Mouse (Mus musculus) cerebellum, postnatal 10 days (tissue): ENCODE results near the gene Cebpg.

Experiments used
- DNase-seq, 2 experiments: peaks; one replicate each; pipeline ENCODE4 v3.0.0; 2021; ENCODE audit warnings: mixed read lengths in 2 of 2

The Cebpg gene

DNA sequence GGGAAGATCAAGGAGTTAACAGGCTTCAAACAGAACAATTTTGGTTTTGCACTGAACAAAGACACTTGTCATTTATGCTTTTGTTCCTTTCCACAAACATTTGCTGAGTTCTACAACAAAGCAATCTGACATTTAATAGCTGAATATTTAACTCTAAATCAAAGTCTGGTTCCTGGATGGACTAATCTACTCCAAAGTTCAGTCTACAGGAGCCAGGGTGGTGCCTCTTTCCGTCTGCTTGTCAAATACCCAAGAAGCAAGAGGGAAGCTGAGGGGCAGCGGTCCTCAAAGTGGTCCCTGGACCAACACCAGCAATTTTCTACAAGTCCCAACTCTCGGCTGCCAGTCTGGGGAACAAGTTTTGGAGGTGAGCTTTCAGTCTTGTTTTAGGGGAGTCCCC is 3.2 kb downstream of the Cebpg start:
- no peak for DNase-seq

DNA sequence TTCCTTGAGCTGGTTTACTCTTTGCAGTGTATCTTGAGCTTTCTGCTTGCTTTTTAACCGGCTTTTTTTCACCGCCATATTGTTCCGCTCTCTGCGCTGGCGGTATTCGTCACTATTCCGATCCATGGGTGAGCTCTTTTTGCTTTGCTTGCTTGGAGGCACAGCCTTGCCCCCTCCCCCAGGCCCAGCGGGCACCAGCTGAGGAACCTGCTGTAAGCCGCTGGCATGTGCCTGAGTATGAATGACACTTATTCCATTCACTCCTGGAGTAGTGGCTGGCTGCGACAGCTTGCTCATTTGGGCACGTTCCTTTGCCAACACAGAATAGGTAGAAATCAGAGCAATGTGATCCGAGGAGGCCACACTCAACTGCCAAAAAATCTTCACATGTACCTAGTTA is 5.8 kb downstream of the Cebpg start:
- peak; percentile 53 to 60 for DNase-seq

DNA sequence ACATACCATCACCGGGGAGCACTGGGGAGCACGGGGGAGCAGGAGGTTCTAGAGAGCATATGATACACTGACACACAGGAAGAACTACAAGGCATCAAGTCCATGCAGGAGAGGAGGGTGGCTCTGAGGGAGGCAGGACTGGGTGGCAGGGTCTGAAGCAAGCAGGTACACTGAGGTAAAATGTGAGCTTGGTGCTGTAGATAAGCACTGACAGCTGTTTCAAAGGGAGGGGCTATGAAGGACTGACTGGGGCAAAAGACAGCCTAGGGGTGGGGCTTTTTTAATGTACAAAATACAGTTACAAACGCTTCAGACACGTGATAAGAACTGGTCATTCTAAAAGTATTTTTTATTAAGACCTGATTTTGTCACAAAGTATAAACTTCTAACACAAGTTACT is 10.3 kb downstream of the Cebpg start:
- DNase-seq, result no peak

DNA sequence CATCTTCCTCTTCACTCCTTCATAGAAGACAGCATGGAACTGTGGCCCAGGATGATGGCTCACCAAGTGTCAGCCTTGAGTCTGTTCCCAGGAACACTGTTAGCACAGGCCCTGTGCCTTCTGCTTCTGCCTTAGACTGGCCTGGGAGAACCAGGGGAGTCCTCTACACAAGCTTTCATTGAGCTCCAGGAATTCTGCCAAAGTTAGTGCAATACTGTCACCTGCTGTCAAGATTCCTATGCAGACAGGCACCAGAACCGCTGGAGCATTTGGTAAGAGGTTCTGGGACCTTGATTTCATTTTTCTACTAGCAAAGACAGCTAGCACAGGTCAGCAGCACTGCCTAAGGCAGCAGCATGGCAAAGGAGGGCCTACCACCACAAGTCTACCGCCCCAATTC is 11.7 kb downstream of the Cebpg start:
- peak in 1 of 2 experiments; percentile 36 for DNase-seq

DNA sequence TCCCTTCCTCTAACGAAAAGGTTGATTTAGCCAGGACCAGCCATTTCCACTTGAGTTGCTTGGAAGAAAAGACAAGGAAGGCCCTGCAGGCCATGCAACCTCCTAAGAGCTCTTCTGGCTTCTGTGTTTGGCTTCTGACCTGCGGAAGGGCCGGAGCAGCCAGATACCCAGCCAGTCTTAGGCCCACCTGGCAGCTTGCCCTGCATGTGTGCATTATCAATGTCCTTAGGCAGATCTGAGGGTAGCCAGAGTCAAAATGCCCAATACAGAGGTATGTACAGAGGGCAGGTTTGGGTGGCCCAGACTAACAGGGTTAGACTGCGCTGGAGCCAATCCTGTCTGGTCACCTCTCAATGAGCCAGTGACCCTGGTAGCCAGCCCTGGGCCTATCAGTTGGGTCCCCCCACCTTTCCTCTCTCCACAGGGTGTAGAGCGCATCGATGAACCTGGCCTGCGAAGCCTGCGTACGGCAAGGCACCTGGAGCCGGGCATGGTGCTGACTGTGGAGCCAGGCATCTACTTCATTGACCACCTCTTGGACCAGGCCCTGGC is 13.0 kb downstream of the Cebpg start:
- DNase-seq, result peak; percentile 35 to 51

DNA sequence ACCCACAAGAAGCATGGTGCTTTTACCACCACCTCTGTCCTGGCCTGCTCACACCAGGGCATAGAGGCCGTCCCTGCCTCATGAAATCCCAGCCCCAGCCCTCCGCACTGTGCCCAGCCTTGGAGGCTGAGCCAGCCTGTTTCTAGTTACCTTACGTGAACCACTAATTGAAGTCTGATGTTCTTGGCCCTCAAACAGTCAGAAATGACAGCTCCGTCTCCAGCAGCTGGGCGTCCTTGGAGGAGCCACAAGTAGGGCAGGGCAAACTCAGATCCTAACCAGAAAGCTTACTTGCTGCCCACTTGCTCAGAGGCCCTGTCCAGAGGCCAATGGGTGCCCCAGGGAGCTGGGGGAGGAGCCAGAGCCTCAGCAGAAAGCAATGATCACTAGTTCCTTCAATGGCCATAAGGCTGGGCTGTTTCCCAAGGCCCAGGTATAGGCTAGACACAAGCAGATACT is 13.6 kb downstream of the Cebpg start:
- DNase-seq, result peak; percentile 42 to 63

DNA sequence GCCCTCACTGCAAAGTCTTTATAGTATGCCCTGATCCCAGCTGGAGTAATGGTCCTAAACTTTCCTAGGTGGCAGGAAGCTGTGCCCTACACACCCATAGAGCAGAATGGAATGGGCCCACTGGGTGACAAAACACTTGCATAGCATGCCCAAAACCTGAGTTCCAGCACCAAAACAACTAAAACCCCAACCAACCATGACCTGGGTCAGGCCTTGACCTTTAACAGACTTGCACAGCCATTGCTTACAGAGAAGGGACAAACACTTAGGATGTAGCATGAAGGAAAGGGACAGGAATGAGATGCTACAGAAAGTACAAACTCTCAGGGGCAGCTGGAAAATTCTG is 14.2 kb downstream of the Cebpg start:
- no peak for DNase-seq

DNA sequence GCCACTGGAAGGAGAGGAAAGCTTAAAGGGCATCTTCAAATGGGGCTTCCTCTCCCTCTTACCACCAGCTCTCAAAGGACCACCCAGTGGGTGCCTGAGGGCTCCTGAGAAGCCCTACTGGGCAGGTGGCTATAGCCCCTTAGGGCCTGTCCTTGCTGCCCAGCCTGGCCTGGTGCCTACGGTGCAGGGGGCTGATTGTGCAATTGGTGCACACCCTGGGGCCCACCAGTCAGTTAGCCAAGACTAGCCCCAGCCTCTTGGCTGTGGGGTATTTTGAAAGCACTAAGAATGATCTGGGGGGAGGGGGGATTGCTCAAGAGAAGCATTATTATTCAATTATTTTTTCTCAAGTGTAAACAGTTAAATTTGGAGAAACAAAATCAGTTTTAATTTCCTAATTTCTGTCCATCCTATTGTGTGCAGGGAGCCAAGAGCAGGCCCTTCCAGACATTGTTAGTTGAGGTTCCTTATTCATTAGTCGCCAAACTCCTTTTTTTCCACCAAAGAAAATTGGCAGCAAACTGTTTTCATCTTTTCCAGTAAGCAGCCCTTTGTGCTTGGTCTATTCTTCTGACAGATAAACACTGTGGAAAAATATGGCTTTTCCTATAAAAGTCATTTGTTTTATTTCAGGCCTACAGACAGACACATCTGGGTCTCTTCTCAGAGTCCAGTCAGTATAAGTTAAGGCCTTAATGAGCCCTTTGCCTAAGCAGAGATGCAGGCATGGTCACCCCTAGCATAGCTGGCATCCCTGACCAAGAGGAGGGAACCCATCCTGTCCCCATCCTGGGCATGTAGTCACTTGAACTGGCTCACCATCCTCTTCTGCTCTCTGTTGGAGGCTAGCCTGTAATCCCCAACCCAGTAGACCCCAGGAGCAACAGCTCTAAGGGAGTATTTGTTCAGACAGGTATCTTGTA is 14.8 kb downstream of the Cebpg start:
- peak; percentile 23 to 41 for DNase-seq

DNA sequence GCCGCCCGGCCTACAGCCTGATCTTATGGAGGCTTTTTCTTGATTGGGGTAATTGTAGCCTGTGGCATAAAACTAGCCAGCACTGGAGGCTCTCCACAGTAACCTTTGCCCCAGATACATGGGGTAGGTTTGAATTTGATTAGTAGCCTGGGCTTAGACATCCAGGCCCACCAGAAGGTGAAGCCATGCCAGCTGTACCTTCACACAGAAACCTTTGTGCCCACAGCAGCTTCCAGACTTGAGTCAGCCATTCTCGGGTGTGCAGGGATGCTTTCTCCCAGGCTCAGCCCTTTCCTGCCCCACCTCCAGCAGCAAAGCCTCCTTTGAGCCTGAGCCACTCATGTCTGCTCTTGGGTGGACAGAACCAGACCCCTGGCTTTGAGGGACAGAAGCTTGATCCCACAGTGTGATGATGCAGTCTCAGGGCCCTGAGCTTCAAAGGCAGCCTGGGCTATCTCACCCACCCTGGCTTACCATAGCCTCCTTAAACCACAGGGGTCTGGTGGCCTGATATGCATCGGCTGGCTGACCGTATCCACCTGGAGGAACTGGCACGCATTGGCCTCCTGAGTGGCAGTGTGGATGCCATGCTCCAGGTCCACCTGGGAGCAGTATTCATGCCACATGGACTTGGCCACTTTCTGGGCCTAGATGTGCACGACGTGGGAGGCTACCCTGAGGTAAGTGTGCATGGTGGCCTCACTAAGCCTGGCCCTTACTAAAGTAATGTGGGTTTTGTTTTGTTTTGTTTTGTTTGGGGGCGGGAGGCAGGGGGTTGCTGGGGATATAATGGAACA is 16.0 kb downstream of the Cebpg start:
- DNase-seq, result peak in 1 of 2 experiments; percentile 9

DNA sequence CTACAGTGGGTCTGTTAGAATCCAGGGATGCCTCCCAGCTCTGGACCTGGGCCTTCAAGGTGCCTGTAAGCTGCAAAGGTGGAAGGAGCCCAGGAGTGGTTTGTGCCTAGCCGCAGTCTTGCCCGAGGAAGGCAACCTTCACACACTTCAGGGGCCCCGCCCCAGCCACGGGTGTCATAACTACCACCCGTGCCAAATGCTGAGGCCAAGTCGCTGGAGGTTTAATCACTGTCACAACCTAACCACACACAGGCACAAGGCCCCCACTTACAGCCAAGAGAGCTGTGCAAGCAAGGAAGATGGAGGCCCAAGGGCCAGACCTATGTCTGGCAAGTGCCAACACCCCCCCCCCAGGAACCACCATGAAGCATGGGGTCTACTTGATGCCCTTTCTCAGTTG is 19.0 kb downstream of the Cebpg start:
- DNase-seq, result peak in 1 of 2 experiments; percentile 7

DNA sequence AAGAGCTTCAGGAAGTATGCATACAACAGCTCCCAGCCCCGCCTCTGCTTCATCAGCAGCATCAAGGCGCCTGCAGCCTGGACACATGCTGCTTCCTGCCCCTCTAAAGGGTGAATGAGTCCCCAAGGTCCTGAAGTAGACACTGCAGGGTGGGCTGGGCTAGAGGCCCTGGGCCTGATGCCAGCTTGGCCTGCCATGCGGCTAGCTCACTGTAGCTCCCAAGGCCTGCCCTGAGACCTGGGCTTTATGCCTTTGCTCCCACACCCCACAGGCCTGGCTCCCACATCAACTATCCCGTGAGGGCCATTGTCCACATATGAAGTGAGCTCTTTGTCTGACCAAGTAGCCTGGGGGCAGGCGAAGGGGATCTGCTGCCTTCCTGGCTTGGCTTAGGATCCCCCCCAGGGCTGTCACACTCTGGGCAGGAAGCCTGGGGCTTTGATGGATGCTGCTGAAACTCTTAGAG is 20.1 kb downstream of the Cebpg start:
- DNase-seq, result peak; percentile 73 to 80

DNA sequence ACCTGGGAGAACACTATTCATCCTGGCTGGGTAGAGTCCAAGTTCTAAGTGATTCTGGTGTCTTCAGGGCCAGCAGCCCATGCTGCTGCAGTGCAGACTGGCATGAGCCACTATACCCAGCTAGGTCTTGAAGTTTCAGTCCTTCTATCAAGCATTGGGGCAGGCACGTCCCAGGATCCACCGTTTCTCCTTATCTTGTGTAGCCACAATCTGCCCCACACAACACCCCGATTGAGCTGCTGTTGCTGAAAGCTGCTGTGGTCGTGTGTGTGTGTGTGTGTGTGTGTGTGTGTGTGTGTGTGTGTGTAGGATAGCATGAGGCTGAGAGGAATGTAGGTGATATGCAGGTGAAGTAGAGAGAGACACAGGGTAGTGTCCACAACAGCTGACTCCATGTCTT is 20.8 kb downstream of the Cebpg start:
- DNase-seq, result no peak

DNA sequence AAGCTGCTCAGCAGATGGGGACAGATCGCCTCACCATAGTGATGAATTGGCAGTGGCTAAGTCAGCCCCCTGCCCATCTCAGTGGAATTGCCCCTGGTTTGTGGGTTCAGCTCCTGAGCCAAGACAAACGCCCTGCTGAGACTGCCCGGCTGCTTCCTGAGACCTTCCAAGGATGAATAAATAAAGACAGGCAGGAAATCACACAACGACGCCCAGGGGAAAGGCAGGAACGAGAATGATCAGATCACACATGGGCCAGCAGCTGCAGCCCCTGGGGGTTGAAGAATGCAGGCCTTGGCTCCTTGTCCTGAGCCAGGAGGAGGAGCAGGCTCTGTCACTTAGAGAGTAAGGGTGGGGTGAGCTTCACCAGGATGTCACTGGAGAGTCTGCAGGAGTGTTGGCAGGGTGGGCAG is 21.2 kb downstream of the Cebpg start:
- peak; percentile 49 to 65 for DNase-seq

DNA sequence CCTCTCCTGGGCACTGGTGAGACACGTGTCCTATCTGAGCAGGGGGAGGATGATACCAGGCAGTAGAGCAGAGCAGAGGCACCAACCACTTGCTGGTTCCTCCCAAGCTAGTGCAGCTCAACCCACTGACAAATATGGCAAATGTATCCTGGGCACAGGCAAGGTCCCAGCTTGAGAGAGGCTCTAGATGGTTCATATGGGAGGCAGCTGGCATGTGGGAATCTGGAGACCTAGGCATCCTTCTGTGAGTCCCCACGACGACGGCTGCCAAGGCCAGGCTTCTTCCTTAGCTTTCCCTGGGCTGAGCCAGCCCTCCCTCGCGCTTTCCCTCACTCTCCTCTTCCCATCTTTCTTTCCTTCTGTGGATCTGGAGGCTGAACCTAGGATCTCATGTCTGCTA is 25.8 kb downstream of the Cebpg start:
- DNase-seq, result peak in 1 of 2 experiments; percentile 28

DNA sequence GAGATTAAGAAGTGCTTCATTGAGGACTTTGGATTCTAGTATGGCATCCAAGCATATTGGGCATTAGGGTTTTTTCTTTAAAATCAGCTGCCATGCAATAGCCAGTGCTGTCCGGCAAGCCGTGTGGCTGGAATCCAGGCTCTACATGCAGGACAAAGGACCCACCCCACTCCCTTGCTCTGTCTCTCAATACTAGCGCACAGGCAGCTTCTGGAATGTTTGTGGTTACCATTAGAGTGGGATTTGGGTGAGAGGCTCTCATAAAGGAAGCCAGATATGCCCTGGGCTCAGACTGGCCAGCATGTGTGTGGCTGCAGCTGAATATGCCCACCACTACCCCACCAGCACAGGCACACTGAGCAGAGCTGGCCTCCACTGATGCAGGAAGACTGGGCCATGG is 26.7 kb downstream of the Cebpg start:
- DNase-seq, result no peak

DNA sequence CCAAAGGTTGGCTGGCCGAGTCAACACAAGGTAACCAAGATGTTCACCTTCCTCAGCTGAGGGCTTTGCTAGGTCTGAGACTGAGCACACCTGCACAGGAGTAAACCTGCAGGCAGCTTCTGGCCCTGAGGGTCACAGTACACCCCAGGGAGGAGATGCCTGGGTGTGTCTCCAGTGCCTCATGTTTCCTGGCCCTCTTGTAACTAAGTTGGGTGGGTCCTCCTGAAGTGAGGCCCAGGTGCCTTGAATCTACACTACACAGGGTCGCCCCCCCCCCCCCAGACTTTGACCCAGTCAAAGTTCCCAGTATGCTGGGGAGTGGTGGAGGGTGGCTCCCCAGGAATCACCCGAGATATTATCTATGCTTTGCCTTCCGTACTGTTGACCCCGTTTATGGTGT is 27.1 kb downstream of the Cebpg start:
- no peak for DNase-seq

DNA sequence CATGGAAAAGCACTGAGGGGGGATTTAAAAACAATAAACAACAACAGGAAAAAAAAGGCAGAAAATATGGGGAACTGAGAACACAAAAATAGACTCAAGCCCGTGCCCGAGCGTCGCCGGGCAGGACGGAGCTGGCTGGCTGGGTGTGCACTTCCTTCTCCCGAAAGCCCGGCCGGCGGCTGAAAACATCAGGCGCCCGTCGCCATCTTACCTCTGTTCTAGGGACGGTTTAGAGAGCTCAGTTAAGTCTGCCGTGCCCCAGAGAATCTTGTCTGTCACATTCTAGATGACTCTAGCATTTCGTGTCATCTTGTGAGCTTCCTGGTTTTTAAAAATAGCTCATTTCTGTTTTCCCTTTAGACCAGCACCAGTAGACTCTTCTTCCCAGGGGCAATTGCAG is 27.8 kb downstream of the Cebpg start:
- DNase-seq, result no peak

DNA sequence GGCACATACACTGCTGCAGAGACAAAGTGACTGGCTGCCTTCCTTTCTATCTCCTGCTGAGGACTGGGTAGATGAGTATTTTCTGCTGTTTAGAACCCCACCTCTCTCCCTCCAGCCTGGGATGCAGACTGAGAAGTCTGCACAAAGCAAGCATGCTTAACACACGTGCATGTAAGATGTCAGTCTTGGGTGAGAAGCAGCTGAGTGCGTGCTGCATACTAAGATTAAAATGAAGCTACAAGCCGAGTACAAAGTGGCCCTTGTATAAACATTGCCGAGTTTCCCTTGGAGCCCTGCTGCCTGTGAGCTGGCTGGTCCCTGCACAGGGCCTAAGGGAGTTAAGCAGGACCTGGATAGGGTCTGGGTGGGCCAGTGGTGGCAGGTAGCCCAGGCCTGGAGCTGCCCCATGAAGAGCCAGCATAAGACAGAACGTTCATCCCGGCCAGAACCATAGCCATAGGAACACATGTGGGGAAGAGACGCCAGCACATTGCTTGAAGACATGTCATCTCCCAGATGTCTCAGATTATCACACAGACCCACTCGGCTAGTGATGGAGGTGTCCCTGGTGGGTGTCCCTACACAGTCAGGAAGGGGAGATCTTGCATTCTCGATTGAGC is 28.5 kb downstream of the Cebpg start:
- DNase-seq, result peak in 1 of 2 experiments; percentile 31

DNA sequence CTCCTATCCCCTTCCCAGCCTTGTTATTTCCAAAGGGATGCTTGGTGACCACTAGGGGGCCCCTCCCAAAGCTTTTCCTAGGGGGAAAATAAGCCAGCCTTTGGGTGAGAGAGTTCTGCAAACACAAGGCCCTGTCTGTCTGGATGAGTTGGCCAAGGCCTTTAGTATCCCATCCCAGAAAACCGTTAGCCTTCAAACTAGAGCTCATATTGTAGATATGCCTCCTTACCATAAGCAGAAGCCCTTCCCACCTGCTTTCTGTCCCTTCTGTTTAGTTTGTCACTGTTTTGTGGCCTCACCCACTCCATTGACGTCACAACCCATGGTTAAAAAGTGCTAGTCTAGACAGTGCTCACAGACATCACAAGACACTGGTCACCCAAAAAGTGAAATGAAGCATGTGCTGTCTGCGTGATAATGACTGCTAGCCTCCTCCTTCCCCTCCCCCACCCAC is 29.5 kb downstream of the Cebpg start:
- DNase-seq, result peak; percentile 70

DNA sequence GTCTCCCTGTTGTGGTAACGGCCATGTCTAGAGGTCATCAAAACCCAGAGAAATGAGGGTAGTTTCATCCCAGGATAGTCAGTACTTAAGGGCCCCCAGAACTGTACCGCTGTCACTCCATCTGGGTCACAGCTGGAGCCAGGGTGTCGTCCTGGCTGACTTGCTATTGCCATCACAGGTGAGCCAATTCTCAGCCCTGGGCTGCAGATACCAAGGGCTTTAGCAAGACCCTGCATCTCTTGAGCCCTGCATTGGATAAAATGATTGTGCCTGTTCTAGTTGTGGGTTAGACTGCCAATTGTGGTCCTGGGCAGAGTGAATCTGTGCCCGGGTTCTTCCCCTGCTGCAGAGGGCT is 30.1 kb downstream of the Cebpg start:
- no peak for DNase-seq

DNA sequence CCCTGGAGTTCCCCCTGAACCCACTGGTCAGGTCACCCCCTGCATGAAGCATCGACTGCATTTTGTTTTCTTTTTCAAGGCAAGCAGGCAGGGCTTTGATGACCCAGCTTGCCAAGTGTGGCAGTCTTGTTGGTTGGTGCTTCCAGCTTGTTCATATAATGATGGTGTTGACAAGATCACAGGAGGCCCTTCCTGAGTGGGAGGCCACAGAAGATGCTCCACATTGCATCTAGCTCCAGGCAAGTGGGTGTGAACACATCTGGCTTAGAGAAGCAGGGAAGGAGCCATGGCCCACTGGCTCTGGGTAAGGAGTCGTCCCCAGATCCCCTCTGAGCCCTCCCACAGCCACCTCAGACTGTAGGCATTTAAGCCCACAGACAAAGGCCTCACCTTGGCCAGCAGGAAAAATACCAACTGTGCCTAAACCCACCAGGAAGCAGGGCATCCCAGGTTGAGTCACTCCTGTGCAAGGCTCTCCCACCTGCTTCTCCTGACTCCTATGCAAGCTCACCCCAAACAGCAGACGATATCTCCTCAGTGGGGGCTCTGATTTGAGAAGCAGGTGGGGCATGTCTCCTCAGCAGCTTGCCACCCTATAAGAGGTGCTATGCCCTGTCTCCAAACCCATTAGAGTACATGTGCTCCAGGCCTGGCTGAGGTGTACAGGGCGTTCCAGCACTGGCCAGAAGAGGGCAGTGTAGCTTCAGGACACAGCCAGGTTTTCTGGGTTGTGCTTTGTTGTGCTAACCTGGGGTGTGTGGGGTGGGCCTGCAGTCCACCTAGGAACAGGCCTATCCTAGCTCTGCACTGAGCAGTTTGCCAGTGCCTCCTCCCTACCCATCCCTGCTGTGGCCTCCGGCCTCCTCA is 30.7 kb downstream of the Cebpg start:
- DNase-seq, result peak; percentile 91 to 94

DNA sequence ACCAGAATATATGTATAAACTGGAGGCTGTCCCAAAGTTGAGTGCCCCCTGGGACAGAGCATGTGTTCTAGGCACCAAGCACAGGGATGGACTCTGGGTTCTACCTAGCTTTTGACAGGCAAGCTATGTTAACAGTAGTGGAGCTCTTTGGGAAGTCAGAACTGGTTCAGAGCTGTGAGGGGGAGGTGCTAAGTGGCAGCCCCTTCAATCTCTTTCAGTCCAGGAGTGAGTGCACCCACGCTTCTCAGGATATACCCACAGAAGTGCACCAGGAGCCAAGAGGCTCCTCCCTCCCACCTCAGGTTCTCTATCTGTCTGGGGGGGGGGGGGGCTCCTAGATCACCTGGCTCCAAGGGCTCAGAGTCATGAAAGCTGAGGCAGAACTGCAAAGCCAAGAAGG is 31.9 kb downstream of the Cebpg start:
- DNase-seq, result no peak
